Mouse (Mus musculus) monocyte, adult 5-6 weeks (primary cell): ENCODE results near the gene Slc13a4. TPM values are rescaled to one million over a fixed set of nuclear protein-coding genes. Genes with fewer than 3 reads are reported as not detected.

ENCODE experiments used
- ATAC-seq: fragments of 153-309, 156-312 bp; replicated peaks from 2 replicates; pipeline ENCODE4 v1.8.0; 2017; ENCODE audit warnings: mild to moderate bottlenecking; ENCODE audit not compliant: low TSS enrichment, insufficient number of reproducible peaks, severe bottlenecking, poor library complexity, low FRiP score
- total RNA-seq: library from RNA; stranded (forward); fragments of 200-1000, 200-491, 200-594 nt; gene quantifications from 3 replicates; pipeline ENCODE4 v1.2.3, GENCODE M21; 2017

Gene Slc13a4
- total RNA-seq, 1 experiment from 2014 or later: not detected

DNA sequence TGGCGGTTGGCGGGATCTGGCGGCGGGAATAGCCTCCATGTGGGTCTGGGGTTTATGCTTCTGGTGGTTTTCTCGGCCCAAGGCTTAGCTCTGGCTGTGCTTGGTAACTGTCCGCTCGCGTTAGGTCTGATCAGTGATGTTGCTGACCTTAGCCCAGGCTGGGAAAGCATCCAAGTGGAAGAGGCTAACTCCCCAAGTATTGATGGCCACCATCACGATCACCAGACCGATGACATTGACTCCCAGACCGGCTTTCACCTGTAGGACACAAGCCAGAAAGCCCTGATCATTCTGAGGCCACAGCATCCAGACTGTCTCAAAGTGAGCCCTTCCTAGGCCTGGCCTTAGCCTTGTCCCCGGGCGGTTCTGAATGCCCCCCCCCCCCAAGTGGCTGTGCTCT lies 39.2 kb downstream of the Slc13a4 start:
- no peak for ATAC-seq

DNA sequence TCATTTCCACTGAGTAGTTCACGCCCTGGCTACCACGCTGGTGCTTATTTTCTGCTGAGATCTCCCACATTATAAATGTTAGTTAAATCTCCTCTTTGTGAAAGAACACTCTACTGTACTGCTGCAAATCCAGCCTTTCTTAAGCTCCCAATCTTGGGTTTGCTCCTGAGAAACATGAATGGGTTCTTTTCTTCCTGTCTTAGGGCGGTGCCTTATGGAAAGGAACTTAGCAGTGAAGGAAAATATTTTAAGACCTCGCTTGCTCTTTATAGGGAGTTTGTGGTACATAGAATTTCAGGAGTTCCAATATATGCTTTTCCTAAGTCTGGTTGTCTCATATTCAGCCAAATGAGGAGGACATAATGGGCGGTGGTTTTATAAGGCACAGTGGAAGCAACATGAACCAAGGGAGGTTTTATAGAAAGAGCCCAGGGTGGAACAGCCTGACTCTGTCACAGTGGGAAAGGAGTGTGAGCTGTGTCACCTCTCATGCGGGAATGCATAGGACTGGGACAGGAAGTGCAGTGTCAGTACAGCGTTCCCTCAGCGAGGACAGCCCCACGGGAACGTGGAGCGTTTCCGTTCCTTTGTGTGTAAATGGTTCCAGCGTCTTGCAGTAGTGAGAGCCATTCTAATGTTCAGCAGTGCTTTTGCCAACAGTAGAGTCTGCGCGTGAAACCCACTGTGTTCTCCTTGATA lies 42.2 kb downstream of the Slc13a4 start:
- ATAC-seq: no peak

DNA sequence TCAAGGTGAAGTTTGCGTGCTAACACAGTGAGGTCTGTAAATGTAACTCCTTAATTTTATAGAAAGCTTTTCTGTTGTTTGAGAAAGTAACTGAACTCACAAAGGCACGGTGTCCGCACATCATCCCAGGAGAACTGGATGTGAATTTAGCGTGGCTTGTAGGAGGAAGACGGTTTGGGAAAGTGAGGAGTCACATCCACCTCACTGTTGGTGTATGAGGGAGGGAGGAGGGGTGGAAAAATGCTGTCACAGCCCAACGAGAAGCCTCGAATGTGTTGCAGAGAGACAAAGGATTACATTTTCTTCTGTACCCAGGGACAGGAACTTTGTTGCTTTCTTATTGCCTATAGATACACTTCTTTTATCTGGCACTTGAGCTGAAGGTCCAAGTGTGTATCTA lies 47.4 kb downstream of the Slc13a4 start:
- no peak for ATAC-seq

DNA sequence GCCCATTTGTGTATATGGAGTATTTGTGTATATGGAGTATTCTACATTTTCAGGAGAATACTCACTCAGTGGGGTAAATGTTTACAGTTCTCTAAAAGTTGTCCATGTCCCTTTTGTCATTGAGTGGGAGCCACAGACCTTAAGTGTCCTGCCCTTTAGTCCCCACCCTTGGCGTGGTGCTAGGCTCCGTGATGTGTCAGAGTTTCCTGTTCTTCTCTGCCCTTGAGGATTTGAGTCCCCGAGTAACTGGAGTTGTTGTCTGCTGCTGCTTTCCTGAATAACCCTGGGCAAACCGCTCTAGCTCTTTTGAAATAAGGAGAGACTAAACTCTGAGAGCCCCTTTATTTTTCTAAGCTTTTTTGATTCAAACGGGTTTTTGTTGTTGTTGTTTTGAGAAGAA lies 48.4 kb downstream of the Slc13a4 start:
- ATAC-seq: no peak

DNA sequence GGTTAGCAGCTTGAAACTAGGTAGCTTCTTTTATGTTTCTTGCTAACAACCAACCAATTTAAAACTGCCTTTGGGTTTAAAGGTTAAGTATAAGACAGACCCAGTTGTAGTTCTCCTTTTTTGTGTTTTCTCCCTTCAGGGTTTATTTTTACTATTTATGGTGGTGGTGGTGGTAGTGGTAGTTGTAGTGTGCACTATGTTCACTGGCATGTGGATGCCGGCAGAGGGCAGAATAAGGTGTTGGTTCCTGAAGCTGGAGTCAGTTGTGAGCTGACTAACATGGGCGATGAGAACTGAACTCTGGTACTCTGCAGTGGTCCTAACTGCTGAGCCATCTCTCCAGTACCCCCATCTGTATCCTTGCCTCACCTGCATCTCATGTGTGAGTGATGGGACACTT lies 49.0 kb downstream of the Slc13a4 start:
- ATAC-seq: no peak

DNA sequence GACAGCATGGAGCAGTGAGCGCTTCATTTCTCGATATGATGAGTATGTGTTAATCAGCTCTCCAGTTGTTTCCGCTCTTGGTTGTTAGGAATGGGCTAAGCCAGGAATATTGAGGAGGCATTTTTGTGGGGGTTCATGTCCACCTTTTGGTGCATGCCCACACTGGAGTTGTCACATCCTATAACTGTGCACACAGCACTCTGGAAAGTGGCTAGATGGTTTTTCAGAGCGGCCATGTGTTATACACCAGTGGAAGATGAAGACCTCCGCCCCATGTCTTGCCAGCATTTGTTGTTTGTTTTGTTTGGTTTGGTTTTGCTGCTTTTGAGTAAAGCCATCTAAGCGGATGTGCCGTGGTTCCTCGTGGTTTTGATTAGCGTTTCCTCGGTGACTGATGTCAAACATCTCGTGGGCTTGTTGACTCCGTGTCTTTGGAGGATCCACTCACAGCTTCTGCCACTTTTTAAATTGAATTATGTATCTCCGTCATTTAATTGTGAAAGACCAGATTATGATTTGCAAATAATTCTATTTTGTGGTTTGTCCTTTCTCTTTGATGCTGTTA lies 50.2 kb downstream of the Slc13a4 start:
- ATAC-seq: no peak

DNA sequence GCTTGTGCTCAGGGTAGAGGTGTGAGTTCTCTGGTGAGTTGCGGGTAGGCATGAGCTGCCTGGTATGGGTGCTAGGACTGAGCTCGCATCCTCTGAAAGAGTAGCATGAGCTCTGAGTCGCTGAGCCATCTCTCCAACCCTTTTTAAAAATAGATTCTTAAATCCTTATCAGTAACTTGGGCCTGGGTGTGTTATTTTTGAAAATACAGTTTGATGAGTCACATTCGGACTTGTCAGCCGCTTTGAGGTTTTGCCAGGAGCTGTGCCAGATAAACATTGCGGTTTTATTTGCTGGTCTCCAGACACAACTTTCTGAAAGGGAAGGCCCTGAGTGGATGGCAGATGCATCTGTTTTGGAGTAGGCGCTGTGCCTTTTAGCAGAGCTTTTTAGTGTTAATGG lies 51.2 kb downstream of the Slc13a4 start:
- ATAC-seq: no peak

DNA sequence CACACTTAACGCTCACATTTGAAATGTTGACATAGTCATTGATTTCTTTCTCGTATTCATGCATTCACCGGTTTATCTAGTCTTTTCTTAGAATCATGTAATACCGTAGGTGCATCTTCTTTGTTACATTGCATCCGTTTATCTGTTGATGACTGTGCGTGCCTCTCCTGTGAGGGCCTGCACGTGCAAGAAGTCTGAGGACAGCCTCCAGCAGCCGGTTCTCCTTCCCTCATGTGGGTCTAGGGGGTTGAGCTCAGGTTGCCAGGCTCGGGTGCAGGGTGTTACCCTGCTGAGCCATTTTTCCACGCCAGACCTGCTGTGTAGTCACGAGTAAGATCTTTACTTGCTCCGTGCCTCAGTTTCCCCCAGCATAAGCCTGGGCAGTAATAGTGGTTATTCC lies 52.9 kb downstream of the Slc13a4 start:
- ATAC-seq: no peak

DNA sequence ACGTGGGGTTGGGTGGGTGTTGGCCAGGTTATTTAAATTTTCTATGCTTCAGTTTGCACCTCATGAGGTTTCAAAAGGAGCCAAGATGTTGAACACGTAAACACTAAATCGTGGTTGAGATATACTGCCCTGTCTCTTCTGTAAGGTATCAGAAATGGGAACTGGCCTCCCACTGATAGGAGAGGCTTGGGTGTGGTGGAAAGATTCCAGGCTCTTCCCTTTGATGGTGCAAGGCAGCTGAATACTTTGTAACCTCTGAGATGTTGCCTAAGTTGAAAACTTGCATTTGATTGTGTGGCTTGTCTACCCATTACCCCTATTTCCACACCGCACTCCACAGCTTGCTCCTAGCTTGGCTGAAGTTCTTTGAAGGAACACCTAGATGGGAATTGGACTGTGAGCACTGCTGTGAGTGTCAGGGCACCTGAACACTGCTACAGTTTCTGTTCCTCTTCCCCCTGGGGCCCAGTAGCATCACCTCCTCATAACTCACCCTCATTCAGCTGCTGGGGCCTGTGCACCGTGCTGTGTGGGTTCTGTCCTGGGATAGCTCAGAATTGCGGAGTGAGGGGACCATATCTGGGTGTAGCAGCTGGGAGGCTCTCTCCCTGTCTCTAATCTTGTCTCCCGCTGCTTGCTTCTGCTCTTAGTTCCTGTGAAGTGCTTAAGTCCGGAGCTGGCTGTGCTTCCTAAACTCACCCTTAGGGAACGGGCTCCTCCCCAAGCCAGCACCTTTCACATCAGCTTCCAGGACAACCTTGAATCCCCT lies 53.6 kb downstream of the Slc13a4 start:
- no peak for ATAC-seq

DNA sequence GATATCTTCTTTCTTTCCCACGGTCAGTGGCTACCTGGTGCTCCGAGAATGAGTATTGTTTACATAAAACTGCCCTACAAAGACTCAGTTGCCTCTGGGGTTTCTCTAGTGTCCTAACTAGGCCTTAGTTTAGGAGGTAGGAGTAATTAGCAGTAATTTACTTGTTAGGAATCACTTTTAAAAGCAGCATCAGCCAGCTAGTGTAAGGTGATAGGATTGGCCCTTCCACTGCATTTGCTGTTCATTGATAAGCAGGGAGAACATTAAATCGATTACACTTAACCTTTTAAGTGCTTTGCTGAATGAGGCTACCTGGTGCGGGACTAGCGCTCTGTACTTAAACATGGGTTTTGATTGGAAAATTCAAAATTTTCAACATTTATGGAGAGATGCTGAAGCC lies 54.5 kb downstream of the Slc13a4 start:
- ATAC-seq: no peak

DNA sequence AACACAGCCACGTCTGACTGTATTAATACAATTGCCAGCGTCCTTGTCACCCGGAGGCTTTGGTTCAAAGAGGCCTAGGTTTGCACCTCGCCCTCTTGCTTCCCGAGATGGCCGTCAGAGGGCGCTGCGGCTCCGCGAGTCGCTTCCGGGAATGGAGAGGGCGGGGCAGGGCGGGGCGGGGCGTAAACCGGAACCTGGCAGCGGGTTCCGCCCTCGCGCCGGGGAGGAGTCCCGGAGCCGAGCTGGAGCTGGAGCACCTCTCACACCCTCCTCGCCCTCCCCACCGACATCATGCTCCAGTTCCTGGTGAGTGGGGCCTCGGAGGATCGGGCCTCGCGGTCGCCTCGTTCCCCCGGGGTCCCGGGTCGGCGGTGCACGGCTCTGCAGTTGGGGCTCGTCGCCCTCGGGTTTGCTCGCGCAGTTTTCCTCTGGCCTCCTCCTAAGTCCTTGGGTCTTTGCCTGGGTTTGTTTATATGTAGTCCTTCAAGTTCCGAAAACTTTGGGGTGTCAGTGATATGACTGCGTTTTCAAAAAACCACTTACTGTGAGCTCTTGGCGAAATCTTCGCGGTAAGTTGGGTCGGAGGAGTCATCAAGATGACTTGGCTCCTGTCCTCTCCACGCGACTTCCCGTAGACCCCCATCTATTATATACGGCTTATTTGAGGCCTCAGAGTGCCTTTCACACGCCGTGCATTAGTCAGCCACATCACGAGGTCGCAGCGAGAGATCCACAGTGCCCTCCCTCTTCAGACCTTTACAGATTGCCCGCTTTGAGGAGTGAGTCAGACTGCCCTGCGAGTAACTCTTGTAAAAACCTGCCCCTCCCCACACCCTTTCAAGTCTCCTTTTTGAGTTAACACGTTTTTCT lies 55.2 kb downstream of the Slc13a4 start:
- peak; percentile 79 for ATAC-seq

DNA sequence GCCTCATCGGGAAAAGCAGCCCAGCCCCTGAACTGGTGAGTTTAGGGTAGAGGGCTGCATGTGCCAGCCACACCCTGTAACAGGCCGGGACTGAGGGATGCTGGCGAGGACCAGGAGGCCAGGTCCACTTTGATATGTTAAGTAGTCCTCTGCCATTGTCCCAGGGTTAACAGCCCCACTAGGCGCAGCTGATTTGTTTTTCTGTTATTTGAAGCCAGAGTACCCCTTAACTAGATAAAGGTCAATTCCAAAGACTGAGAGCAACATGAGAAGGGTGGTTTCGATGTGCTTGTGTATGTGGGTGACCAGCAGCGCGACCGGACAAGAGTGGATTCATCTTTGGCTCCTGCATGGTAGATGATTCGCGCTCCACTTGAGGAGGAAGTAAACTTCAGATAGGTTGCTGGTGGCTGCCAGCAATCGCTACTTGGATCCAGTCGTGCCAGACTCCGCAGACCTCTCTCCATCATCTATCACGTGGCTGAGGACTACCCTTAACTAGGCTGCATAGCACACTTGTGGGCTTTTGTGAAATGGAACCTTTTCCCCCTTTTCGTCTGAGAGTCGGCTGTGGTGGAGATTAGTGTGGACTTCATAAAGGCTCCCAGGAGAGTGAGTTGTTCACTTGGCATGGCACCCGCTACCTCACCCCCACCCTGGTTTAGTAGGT lies 56.0 kb downstream of the Slc13a4 start:
- no peak for ATAC-seq

DNA sequence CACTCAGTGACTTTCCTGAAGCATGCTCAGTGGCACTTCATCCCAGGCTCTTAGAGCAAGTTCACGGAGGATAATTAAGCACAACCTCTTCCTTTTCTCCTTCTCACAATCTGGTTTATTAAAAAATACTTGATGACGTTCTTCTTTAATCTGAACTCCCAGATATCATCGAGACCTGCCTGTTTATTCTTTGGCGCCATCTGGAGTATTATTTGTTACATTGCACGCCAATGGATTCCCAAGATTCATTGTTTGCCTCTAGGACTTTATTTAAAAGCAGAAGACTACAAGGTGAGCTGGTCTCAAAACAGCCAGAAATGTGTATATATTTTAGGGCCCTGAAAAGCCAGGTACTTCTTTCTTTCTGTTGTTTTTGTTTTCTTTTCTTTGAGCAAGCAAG lies 62.8 kb downstream of the Slc13a4 start:
- ATAC-seq: no peak

DNA sequence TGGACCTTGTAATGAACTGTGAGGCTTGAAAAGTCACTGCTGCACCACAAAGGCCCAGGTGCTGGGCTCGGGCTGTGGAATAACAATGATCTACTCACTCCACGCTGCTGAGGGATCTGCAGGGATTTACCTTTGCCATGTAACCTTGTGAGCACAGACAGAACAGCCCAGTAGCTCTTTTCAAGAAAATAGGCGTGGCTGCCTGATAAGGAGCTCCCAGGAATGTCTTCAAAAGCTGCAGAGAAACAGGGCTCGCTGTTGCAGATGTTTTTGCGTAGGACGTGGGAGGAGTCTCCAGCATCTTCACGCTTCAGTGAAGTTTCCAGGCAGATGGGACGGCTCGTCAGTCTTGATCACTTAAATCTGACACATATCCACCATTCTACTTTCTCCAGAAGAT lies 63.9 kb downstream of the Slc13a4 start:
- ATAC-seq: no peak

DNA sequence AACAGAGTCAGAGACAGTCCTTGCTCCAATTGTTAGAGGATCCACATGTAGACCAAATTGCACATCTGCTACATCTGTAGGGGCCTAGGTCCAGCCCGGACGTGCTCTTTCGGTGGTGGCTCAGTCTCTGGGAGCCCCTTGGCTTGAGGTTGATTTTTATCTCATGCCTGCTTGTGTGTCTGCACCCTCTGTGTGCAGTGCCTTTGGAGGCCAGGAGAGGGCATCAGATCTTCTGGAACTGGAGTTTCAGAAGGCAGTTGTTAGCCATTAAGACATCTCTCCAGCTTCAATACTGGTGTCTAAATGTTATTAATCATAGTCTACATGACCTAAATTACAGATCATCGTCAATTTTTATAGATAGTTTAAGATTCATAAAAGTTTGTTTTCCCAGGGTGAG lies 64.7 kb downstream of the Slc13a4 start:
- no peak for ATAC-seq

DNA sequence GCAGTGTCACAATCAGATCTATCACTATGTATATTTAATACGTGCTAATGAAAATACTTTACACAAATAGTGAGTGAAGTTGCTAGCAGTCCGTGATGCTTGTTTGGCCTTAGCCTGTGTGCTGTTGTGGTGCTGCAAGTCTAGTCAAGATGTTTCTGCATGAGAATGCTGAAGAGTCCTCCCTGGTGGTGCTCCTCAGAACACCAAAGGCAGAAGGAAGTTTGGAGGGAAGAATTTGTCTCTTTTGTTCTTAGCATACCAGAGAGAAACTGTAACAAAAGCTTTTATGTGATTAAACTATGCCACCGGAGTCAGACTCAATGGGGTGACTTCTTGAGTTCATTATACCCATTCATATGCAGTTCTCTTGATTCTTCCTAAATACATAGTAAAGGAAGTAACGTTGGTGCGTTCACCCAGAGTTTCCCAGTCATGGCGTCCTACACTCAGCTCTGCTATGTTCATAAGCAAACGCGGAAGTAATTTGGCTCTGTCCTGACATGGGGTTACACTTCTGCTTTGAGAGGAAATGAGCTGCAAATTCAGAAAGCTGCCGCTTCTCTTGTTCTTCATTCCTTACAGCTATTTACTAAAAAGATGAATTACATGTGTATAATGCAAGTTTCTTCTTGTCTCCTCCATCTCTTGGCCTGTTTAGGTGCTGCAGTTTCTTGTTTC lies 71.7 kb downstream of the Slc13a4 start:
- no peak for ATAC-seq

DNA sequence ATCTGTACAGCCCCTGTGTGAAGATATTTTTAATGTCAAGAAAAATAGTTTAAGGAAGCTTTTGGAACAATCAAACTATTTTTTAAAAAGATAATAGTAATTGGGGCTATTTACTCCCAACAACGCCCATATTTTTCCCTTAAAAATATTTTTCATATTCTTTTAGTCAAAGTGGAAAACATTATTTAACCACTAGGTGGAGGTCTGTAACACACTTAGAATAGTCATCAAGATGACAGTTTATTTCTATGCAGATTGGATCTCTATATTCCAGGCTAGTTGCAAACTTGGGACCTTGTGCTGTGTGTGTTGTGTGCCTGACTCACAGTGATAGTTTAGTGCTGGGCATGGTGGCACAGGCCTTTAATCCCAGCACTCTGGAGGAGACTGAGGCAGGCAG lies 78.5 kb downstream of the Slc13a4 start:
- no peak for ATAC-seq

DNA sequence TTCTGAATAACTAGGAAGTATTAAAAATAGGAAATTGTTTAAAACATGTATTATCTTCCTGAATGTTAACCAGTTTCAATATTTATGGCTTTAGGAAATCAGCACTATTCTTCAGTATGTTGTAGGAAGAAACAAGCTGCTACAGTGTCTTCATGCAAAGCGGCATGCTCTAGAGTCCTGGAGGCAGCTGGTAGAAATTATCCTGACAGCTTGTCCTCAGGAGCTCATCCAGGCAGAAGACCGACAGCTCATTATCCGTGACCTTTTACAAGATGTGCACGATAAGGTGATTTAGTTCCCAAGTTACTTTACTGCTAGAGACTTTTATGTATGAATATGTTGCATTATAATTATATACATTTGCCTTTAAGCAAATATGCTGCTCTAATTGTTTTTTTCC lies 82.2 kb downstream of the Slc13a4 start:
- ATAC-seq: no peak
